Mouse (Mus musculus) MEL (cell line): ENCODE data around the gene Tollip. TPM values are rescaled to one million over a fixed set of nuclear protein-coding genes. Genes with fewer than 3 reads are reported as not detected.
A peak's percentile ranks its signal among the peaks of the same experiment; 100 is the strongest.

Experiments used
- DNase-seq: peaks from one replicate; pipeline ENCODE4 v3.0.0; 2011; ENCODE audit warnings: low read depth, low spot score
- H3K27ac ChIP-seq: 2 replicates; pipeline ENCODE4 v1.5.1; 2012; ENCODE audit warnings: low read depth, mild to moderate bottlenecking, control low read depth, low read length, moderate library complexity; ENCODE audit not compliant: control insufficient read depth
- H3K27me3 ChIP-seq, 2 experiments: fragments of 150-350 bp in 1 of 2; sonication (generic) in 1 of 2; 2 replicates each; pipeline ENCODE4 v1.6.1; 2012; ENCODE audit warnings: low read length in 2 of 2, mild to moderate bottlenecking in 2 of 2, improper control_type of control experiment in 1 of 2, moderate library complexity in 1 of 2; ENCODE audit not compliant: insufficient read depth in 2 of 2, control insufficient read depth in 1 of 2
- H3K36me3 ChIP-seq, 2 experiments: 2 replicates each; pipeline ENCODE4 v1.6.1; 2012 to 2014; ENCODE audit warnings: low read length in 2 of 2, improper control_type of control experiment in 1 of 2, inconsistent platforms in 1 of 2, mild to moderate bottlenecking in 1 of 2; ENCODE audit not compliant: insufficient read depth in 2 of 2, control insufficient read depth in 1 of 2
- H3K4me1 ChIP-seq, 2 experiments: fragments of 150-350 bp in 1 of 2; sonication (generic) in 1 of 2; 2 replicates each; pipeline ENCODE4 v1.6.1; 2012; ENCODE audit warnings: low read length in 2 of 2, improper control_type of control experiment in 1 of 2, mild to moderate bottlenecking in 1 of 2; ENCODE audit not compliant: insufficient read depth in 2 of 2, control insufficient read depth in 1 of 2
- H3K4me3 ChIP-seq, 2 experiments: fragments of 150-350 bp in 1 of 2; sonication (generic) in 1 of 2; 2 replicates each; pipeline ENCODE4 v1.5.1; 2012; ENCODE audit warnings: low read depth in 2 of 2, low read length in 2 of 2, mild to moderate bottlenecking in 2 of 2, moderate library complexity in 2 of 2, control low read depth in 1 of 2, improper control_type of control experiment in 1 of 2; ENCODE audit not compliant: control insufficient read depth in 1 of 2, insufficient read depth in 1 of 2
- H3K79me2 ChIP-seq: 2 replicates; pipeline ENCODE4 v1.6.1; 2012; ENCODE audit warnings: mild to moderate bottlenecking, low read length, moderate library complexity; ENCODE audit not compliant: control insufficient read depth, poor library complexity, insufficient read depth
- H3K9ac ChIP-seq: 2 replicates; pipeline ENCODE4 v1.6.1; 2012; ENCODE audit warnings: low read depth, mild to moderate bottlenecking, control low read depth, low read length, moderate library complexity; ENCODE audit not compliant: control insufficient read depth, poor library complexity, severe bottlenecking
- H3K9me3 ChIP-seq: fragments of 150-350 bp; sonication (generic); replicated peaks from 2 replicates; pipeline ENCODE4 v1.6.1; 2012; ENCODE audit warnings: mild to moderate bottlenecking, low read length, improper control_type of control experiment, moderate library complexity; ENCODE audit not compliant: insufficient read depth
- BHLHE40 ChIP-seq: IDR thresholded peaks from 2 replicates; pipeline ENCODE4 v1.6.1; 2012; ENCODE audit warnings: low read depth, mild to moderate bottlenecking, inconsistent platforms, low read length, improper control_type of control experiment, borderline replicate concordance
- CHD1 ChIP-seq: IDR thresholded peaks from 2 replicates; pipeline ENCODE4 v1.6.1; 2012; ENCODE audit warnings: low read depth, mild to moderate bottlenecking, inconsistent platforms, low read length, improper control_type of control experiment
- E2F4 ChIP-seq: IDR thresholded peaks from 2 replicates; pipeline ENCODE4 v1.6.1; 2011; ENCODE audit warnings: low read depth, low read length, improper control_type of control experiment, borderline replicate concordance
- ELF1 ChIP-seq: IDR thresholded peaks from 2 replicates; pipeline ENCODE4 v1.6.1; 2014; ENCODE audit warnings: low read depth, mild to moderate bottlenecking, inconsistent platforms, low read length, improper control_type of control experiment, moderate library complexity
- GABPA ChIP-seq: IDR thresholded peaks from 2 replicates; pipeline ENCODE4 v1.6.1; 2012; ENCODE audit warnings: low read depth, mild to moderate bottlenecking, inconsistent platforms, low read length, improper control_type of control experiment, moderate library complexity
- GATA1 ChIP-seq: IDR thresholded peaks from 2 replicates; pipeline ENCODE4 v1.6.1; 2011; ENCODE audit warnings: low read depth, low read length, improper control_type of control experiment
- JUND ChIP-seq: IDR thresholded peaks from 2 replicates; pipeline ENCODE4 v1.6.1; 2011; ENCODE audit warnings: low read depth, mild to moderate bottlenecking, improper control_type of control experiment, low read length
- KAT2A ChIP-seq: conservative IDR thresholded peaks from 2 replicates; pipeline ENCODE4 v1.6.1; 2012; ENCODE audit warnings: low read depth, low read length, improper control_type of control experiment, inconsistent platforms
- MAX ChIP-seq: IDR thresholded peaks from 2 replicates; pipeline ENCODE4 v1.6.1; 2011; ENCODE audit warnings: low read length, improper control_type of control experiment
- MEF2A ChIP-seq: IDR thresholded peaks from 2 replicates; pipeline ENCODE4 v1.6.1; 2014; ENCODE audit warnings: low read depth, mild to moderate bottlenecking, inconsistent platforms, low read length, improper control_type of control experiment; ENCODE audit not compliant: poor library complexity, insufficient replicate concordance, severe bottlenecking; ENCODE audit errors: extremely low read depth
- MYB ChIP-seq: IDR thresholded peaks from 2 replicates; pipeline ENCODE4 v1.6.1; 2011; ENCODE audit warnings: mild to moderate bottlenecking, low read depth, low read length, improper control_type of control experiment
- MYC ChIP-seq: IDR thresholded peaks from 2 replicates; pipeline ENCODE4 v1.6.1; 2011; ENCODE audit warnings: low read depth, mild to moderate bottlenecking, low read length, improper control_type of control experiment, moderate library complexity
- NELFE ChIP-seq: IDR thresholded peaks from 2 replicates; pipeline ENCODE4 v1.6.1; 2011; ENCODE audit warnings: low read depth, low read length, improper control_type of control experiment
- TAL1 ChIP-seq: IDR thresholded peaks from 2 replicates; pipeline ENCODE4 v1.6.1; 2012; ENCODE audit warnings: mild to moderate bottlenecking, inconsistent platforms, low read length, moderate library complexity, mixed read lengths
- USF2 ChIP-seq, 2 experiments: IDR thresholded peaks; 2 replicates each; pipeline ENCODE4 v1.6.1; 2011 to 2012; ENCODE audit warnings: improper control_type of control experiment in 2 of 2, low read length in 2 of 2, borderline replicate concordance in 1 of 2, inconsistent platforms in 1 of 2, low read depth in 1 of 2, mild to moderate bottlenecking in 1 of 2; ENCODE audit not compliant: insufficient read depth in 1 of 2
- ZC3H11A ChIP-seq: IDR thresholded peaks from 2 replicates; pipeline ENCODE4 v1.6.1; 2012; ENCODE audit warnings: low read depth, mild to moderate bottlenecking, inconsistent platforms, low read length, improper control_type of control experiment
- ZNF384 ChIP-seq: IDR thresholded peaks from 2 replicates; pipeline ENCODE4 v1.6.1; 2012; ENCODE audit warnings: low read depth, mild to moderate bottlenecking, inconsistent platforms, low read length, improper control_type of control experiment
- polyA plus RNA-seq, 2 experiments: library from polyadenylated mRNA; stranded (reverse) in 1 of 2; unstranded in 1 of 2; fragments of >175 nt in 1 of 2; fragments of >200 nt in 1 of 2; gene quantifications; 2 replicates each; pipeline versions ENCODE4 v1.2.1 to v1.2.4; 2012; ENCODE audit warnings: low replicate concordance in 2 of 2, low read depth in 1 of 2; ENCODE audit not compliant: insufficient read length in 2 of 2, insufficient read depth in 1 of 2, missing spikeins in 1 of 2
- total RNA-seq: library from RNA; depleted of rRNA; stranded (reverse); fragments of 300-350 nt; gene quantifications from 2 replicates; pipeline ENCODE4 v1.2.3, GENCODE M21; 2012

The Tollip gene
- total and polyA plus RNA-seq, 3 experiments = 35.6 to 63.8 (median 53.4) TPM

- no peak overlapping the region for H3K9ac ChIP-seq
- DNase-seq = no peak
- no peaks in the 10 kb centered on the region for H3K27me3 ChIP-seq
- H3K9me3 ChIP-seq = no peaks in the 10 kb centered on the region
- no peaks in the 10 kb centered on the region for H3K79me2 ChIP-seq
- H3K4me3 ChIP-seq = no peak overlapping the region
- H3K4me1 ChIP-seq = no peaks in the 10 kb centered on the region
- no peaks in the 10 kb centered on the region for H3K36me3 ChIP-seq
- no peak for TF ChIP-seq ZNF384
- TF ChIP-seq TAL1 = no peak
- no peak for TF ChIP-seq MYC
- TF ChIP-seq MAX = no peak
- no peak for TF ChIP-seq JUND
- TF ChIP-seq KAT2A = no peak
- TF ChIP-seq MYB = no peak
- TF ChIP-seq ELF1 = no peak
- TF ChIP-seq GABPA = no peak
- TF ChIP-seq ZC3H11A = no peak
- H3K27ac ChIP-seq = no peak overlapping the region
These were observed 42.6 kb upstream of the Tollip start for GRCm38 (mm10) chr7:141960926-141961325.

- Histone ChIP-seq H3K36me3 (no peaks in the 10 kb centered on the region), H3K4me1 (no peaks in the 10 kb centered on the region), H3K79me2 (no peaks in the 10 kb centered on the region), H3K27me3 (no peaks in the 10 kb centered on the region)
- TF ChIP-seq USF2 (IDR thresholded peaks at IDR 0.05; ENCODE audit: borderline replicate concordance in 1 of 2, insufficient read depth in 1 of 2, low read depth in 1 of 2, low read length in 2 of 2) (no peak), JUND (no peak), ZNF384 (no peak), CHD1 (no peak), BHLHE40 (no peak), MEF2A (no peak), GATA1 (no peak), MYB (no peak), NELFE (no peak), E2F4 (no peak)
- TF ChIP-seq, all 39 proteins: peak for 0
- DNase-seq = peak; percentile 34
- Histone ChIP-seq H3K4me3 (no peak overlapping the region), H3K9me3 (no peaks in the 10 kb centered on the region), H3K27ac (no peak overlapping the region), H3K9ac (no peak overlapping the region)
These were observed 40.8 kb upstream of the Tollip start for GRCm38 (mm10) chr7:141959133-141959532.
